ENCODE assay signal across 7 mouse cellular contexts in the genomic region with DNA sequence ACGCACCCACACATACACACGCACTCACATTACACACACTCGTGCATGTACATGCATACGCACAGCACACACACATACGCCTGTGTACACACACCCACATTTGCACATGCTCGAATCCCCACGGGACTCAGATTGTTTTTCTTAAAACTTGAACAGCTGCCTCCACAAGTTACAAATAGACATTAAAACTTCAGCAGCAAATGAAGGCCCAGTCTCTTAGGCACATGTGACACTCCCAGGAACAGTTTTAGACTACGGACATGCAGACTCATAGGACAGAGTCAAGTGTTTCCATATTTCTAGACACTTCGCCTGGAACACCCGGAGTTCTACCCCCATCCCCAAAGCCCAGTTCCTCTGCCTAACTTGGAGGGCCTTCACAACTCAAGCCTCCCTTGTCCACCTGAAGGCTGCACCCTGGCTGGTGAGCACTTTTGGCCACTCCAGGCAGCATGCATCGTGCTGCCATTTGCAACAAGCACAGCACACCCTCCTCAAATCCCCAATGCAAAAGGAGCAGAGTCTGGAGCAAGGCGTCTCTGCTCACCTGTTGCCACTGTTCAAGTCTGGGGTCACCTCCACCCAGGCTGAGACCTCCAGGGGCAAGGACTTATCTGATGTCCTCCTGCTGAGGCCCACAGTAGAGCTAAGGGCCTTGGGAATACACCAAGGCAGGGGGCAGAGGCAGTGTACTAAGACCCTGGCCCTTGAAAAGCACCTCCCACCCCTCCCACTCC. TPM values are rescaled to one million over a fixed set of nuclear protein-coding genes. Genes with fewer than 3 reads are reported as not detected.
DNase-seq lines count a peak whose midpoint lies in the region; ATAC-seq and TF ChIP-seq lines count a peak whose summit lies in the region.

No protein-coding gene starts in this region.

- no peak for DNase-seq in liver, embryonic 11.5 days (ENCODE audit: low spot score)
- no peak for DNase-seq in liver
- DNase-seq in kidney, postnatal 0 days (ENCODE audit: low spot score): no peak
- no peak for DNase-seq in right cerebral cortex, adult 2 months (ENCODE audit: low spot score in 2 of 2)
- no peak for DNase-seq in T-cell, adult 2 months (ENCODE audit: low spot score)

- H3K27me3 ChIP-seq in liver, embryonic 11.5 days (replicated peaks; ENCODE audit: control insufficient read depth, insufficient read depth, low read length): peaks cover 8% of the 10 kb centered on the region; the same call in 1 of the 2 replicates
- H3K27me3 ChIP-seq in heart, embryonic 15.5 days: no peaks in the 10 kb centered on the region
- no peaks in the 10 kb centered on the region for H3K27me3 ChIP-seq in kidney, postnatal 0 days (ENCODE audit: insufficient read depth, low read length)
- H3K27me3 ChIP-seq in neural tube, embryonic 15.5 days (replicated peaks): peaks cover 39% of the 10 kb centered on the region

- H3K27ac ChIP-seq in liver, embryonic 11.5 days (ENCODE audit: low read depth, low read length): no peak overlapping the region
- peak overlapping the region; percentile 95 for H3K27ac ChIP-seq in heart, embryonic 15.5 days
- H3K27ac ChIP-seq in kidney, postnatal 0 days: peak overlapping the region; percentile 98
- H3K27ac ChIP-seq in neural tube, embryonic 15.5 days (replicated peaks): no peak overlapping the region

- H3K4me3 ChIP-seq in liver, embryonic 11.5 days (ENCODE audit: low read depth, low read length): peak overlapping the region; percentile 80
- H3K4me3 ChIP-seq in heart, embryonic 15.5 days: peak overlapping the region; percentile 70
- H3K4me3 ChIP-seq in kidney, postnatal 0 days (replicated peaks; ENCODE audit: low read depth, low read length): peak overlapping the region; percentile 74
- no peak overlapping the region for H3K4me3 ChIP-seq in neural tube, embryonic 15.5 days (replicated peaks)

- H3K9ac ChIP-seq in liver, embryonic 11.5 days (ENCODE audit: low read depth, low read length): no peak overlapping the region
- peak overlapping the region; percentile 85 for H3K9ac ChIP-seq in heart, embryonic 15.5 days
- peak overlapping the region; percentile 94 for H3K9ac ChIP-seq in kidney, postnatal 0 days (ENCODE audit: low read depth, low read length)
- H3K9ac ChIP-seq in neural tube, embryonic 15.5 days (replicated peaks): no peak overlapping the region

- no peaks in the 10 kb centered on the region for H3K36me3 ChIP-seq in liver, embryonic 11.5 days (ENCODE audit: control insufficient read depth, insufficient read depth, low read length)
- no peaks in the 10 kb centered on the region for H3K36me3 ChIP-seq in heart, embryonic 15.5 days
- H3K36me3 ChIP-seq in kidney, postnatal 0 days (ENCODE audit: insufficient read depth, low read length): no peaks in the 10 kb centered on the region
- no peaks in the 10 kb centered on the region for H3K36me3 ChIP-seq in neural tube, embryonic 15.5 days

- H3K9me3 ChIP-seq in liver, embryonic 11.5 days (ENCODE audit: control insufficient read depth, low read length): no peaks in the 10 kb centered on the region
- H3K9me3 ChIP-seq in heart, embryonic 15.5 days (replicated peaks): no peaks in the 10 kb centered on the region
- H3K9me3 ChIP-seq in kidney, postnatal 0 days (replicated peaks; ENCODE audit: low read length): no peaks in the 10 kb centered on the region
- H3K9me3 ChIP-seq in neural tube, embryonic 15.5 days (replicated peaks): no peaks in the 10 kb centered on the region

- peaks cover 40% of the 10 kb centered on the region for H3K4me1 ChIP-seq in liver, embryonic 11.5 days (replicated peaks; ENCODE audit: control insufficient read depth, insufficient read depth, low read length)
- peaks cover 81% of the 10 kb centered on the region for H3K4me1 ChIP-seq in heart, embryonic 15.5 days (replicated peaks)
- peaks cover 39% of the 10 kb centered on the region for H3K4me1 ChIP-seq in kidney, postnatal 0 days (replicated peaks; ENCODE audit: insufficient read depth, low read length)
- H3K4me1 ChIP-seq in neural tube, embryonic 15.5 days: peaks cover 25% of the 10 kb centered on the region

- TF ChIP-seq CTCF in kidney, postnatal 0 days (IDR thresholded peaks at IDR 0.05; ENCODE audit: low read depth): no peak

- H3K4me2 ChIP-seq in liver, embryonic 11.5 days: peak overlapping the region; percentile 98
- peak overlapping the region; percentile 77 for H3K4me2 ChIP-seq in heart, embryonic 15.5 days
- peak overlapping the region; percentile 97 for H3K4me2 ChIP-seq in kidney, postnatal 0 days (ENCODE audit: low read length)
- peak overlapping the region; percentile 100 for H3K4me2 ChIP-seq in neural tube, embryonic 15.5 days

- 76% methylated on average over 12 of the region's 12 CpGs for WGBS in liver, embryonic 11.5 days
- 34% methylated on average over 12 of the region's 12 CpGs for WGBS in heart, embryonic 15.5 days
- WGBS in kidney, postnatal 0 days: 45% methylated on average over 12 of the region's 12 CpGs
- 53% methylated on average over 12 of the region's 12 CpGs for WGBS in neural tube, embryonic 15.5 days

- no peak for ATAC-seq in liver, embryonic 11.5 days (replicated peaks; ENCODE audit: low FRiP score)
- ATAC-seq in heart, embryonic 15.5 days (replicated peaks; ENCODE audit: insufficient number of reproducible peaks, insufficient read depth, low FRiP score, low read depth): no peak
- no peak for ATAC-seq in kidney, postnatal 0 days (replicated peaks; ENCODE audit: low FRiP score, low read depth)
- no peak for ATAC-seq in neural tube, embryonic 15.5 days (ENCODE audit: low FRiP score)

RNA-seq across cellular contexts. Expression of gene Smtnl2, which starts 1.7 kb away (rescaled TPM):
- 22.9 and 24.8 TPM in 2 replicates for polyA plus RNA-seq in liver, embryonic 11.5 days (2014; fragmentation: Nextera tagmentation; extraction: Ambion mirVana)
- polyA plus RNA-seq in heart, embryonic 15.5 days (2015; fragmentation: Nextera tagmentation; extraction: Ambion mirVana): 114 and 133 TPM in 2 replicates
- polyA plus RNA-seq in kidney, postnatal 0 days (2015; fragmentation: Nextera tagmentation; extraction: Ambion mirVana): 112 and 129 TPM in 2 replicates
- 10.2 and 16.1 TPM in 2 replicates for polyA plus RNA-seq in neural tube, embryonic 15.5 days (2015; fragmentation: Nextera tagmentation; extraction: Ambion mirVana)

RNA-seq across cellular contexts. Expression of gene Ggt6, which starts 25.5 kb away (rescaled TPM):
- not detected in 2 replicates for polyA plus RNA-seq in liver, embryonic 11.5 days (2014; fragmentation: Nextera tagmentation; extraction: Ambion mirVana)
- 0.15 TPM in 1 of 2 replicates, not detected in the other for polyA plus RNA-seq in heart, embryonic 15.5 days (2015; fragmentation: Nextera tagmentation; extraction: Ambion mirVana)
- 3.3 and 3.8 TPM in 2 replicates for polyA plus RNA-seq in kidney, postnatal 0 days (2015; fragmentation: Nextera tagmentation; extraction: Ambion mirVana)
- 1.2 TPM in 1 of 2 replicates, not detected in the other for polyA plus RNA-seq in neural tube, embryonic 15.5 days (2015; fragmentation: Nextera tagmentation; extraction: Ambion mirVana)

RNA-seq across cellular contexts. Expression of gene Mybbp1a, which starts 31.3 kb away (rescaled TPM):
- polyA plus RNA-seq in liver, embryonic 11.5 days (2014; fragmentation: Nextera tagmentation; extraction: Ambion mirVana): 263 and 272 TPM in 2 replicates
- polyA plus RNA-seq in heart, embryonic 15.5 days (2015; fragmentation: Nextera tagmentation; extraction: Ambion mirVana): 57.8 and 83.8 TPM in 2 replicates
- 107 and 109 TPM in 2 replicates for polyA plus RNA-seq in kidney, postnatal 0 days (2015; fragmentation: Nextera tagmentation; extraction: Ambion mirVana)
- polyA plus RNA-seq in neural tube, embryonic 15.5 days (2015; fragmentation: Nextera tagmentation; extraction: Ambion mirVana): 63.1 and 82.7 TPM in 2 replicates

RNA-seq across cellular contexts. Expression of gene Tekt1, which starts 47.6 kb away (rescaled TPM):
- polyA plus RNA-seq in liver, embryonic 11.5 days (2014; fragmentation: Nextera tagmentation; extraction: Ambion mirVana): 1.1 and 1.3 TPM in 2 replicates
- polyA plus RNA-seq in heart, embryonic 15.5 days (2015; fragmentation: Nextera tagmentation; extraction: Ambion mirVana): 0.72 and 1.1 TPM in 2 replicates
- 4.6 and 5.1 TPM in 2 replicates for polyA plus RNA-seq in kidney, postnatal 0 days (2015; fragmentation: Nextera tagmentation; extraction: Ambion mirVana)
- polyA plus RNA-seq in neural tube, embryonic 15.5 days (2015; fragmentation: Nextera tagmentation; extraction: Ambion mirVana): 4.6 and 5.9 TPM in 2 replicates

Comparison
In these comparisons a context has a peak if more than half of its experiments do, and no peak if none do; other contexts are left out.
1. H3K27ac ChIP-seq: peak in heart, embryonic 15.5 days (single experiment) and kidney, postnatal 0 days (single experiment); none in liver, embryonic 11.5 days (single experiment) and neural tube, embryonic 15.5 days (single experiment).
2. H3K9ac ChIP-seq: peak in heart, embryonic 15.5 days (single experiment) and kidney, postnatal 0 days (single experiment); none in liver, embryonic 11.5 days (single experiment) and neural tube, embryonic 15.5 days (single experiment).
3. Peak in every context shown above with its lines, with median percentiles within 50 percentile points of each other: H3K4me2 ChIP-seq.